Mouse (Mus musculus) gastrocnemius, adult 8-10 months (tissue): ENCODE results near the gene Myf5. TPM values are rescaled to one million over a fixed set of nuclear protein-coding genes. Genes with fewer than 3 reads are reported as not detected.

Experiments used
- DNase-seq, 2 experiments: peaks; one replicate each; pipeline ENCODE4 v3.0.0; 2022; ENCODE audit warnings: low spot score in 2 of 2
- microRNA-seq: library from miRNA; unstranded; fragments of <30 nt; microRNA quantifications from one replicate; pipeline ENCODE4 v1.2.0, GENCODE M21; 2022
- total RNA-seq, 4 experiments: library from RNA; stranded (reverse); gene quantifications; 2 replicates each; pipeline ENCODE4 v1.2.4; 2022

The Myf5 gene
- total RNA-seq, 4 experiments from 2014 or later = 1.6 to 2.3 (median 1.8) TPM

GRCm38 (mm10) chr10:107436967-107437366 lies 49.0 kb downstream of the Myf5 start:
- DNase-seq = no peak

Small RNA genes lying within 50 kb of the gene (microRNA-seq; reads per million reads assigned to microRNA genes)
- not detected for gene Gm44403

Other genes with a start within 250 kb of the Myf5 start
- gene Lin7a, start 214.4 kb downstream of the Myf5 start, total RNA-seq = 1 to 10 TPM in 1 of 4 experiments, under 1 TPM in 3; 0.70 to 1.7 (median 0.86) TPM
- 100 to 1,000 TPM; 111 to 148 (median 128) TPM for gene Myf6, start 8.6 kb upstream of the Myf5 start, total RNA-seq
- under 1 TPM; 0.15 to 0.40 (median 0.23) TPM for gene Ptprq, start 233.9 kb upstream of the Myf5 start, total RNA-seq